Mouse (Mus musculus): ENCODE measurements around the gene Hbb-y. TPM values are rescaled to one million over a fixed set of nuclear protein-coding genes. Genes with fewer than 3 reads are reported as not detected.
"Not testable (repeated sequence)": the region's sequence is repeated elsewhere in the genome, so short reads cannot be mapped to it uniquely, and the experiment has no call there.

The Hbb-y gene
- polyA plus RNA-seq, 1 experiment: 85.0 TPM

DNA sequence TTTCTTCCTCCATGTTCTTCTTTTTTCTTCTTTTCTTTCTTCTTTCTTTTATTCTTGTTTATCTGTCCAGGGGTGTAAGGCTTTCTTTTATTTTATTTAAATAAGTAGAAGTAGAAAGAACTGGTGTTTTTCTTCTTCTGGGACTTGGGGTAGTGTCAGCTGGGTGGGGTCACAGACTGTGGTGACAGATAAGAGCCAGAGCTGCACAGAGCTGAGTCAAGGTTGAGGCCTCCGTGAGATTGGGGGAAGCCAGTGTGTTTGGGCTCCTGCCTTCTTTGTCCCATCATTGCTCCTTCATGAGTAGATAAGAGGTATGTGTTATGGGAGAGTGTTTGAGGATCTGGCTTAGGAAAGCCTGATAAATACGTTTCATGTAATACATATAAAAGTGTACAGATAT is 6.1 kb upstream of the Hbb-y start:
- Histone ChIP-seq H3K4me3 (replicated peaks) (peak overlapping the region; percentile 54), H3K4me1 (ENCODE audit: control insufficient read depth) (peaks cover 87% of the 10 kb centered on the region), H3K36me3 (ENCODE audit: control insufficient read depth) (peaks cover 3% of the 10 kb centered on the region), H3K27me3 (ENCODE audit: control insufficient read depth) (no peaks in the 10 kb centered on the region), H3K9me3 (ENCODE audit: control insufficient read depth, low read length) (no peaks in the 10 kb centered on the region)
- TF ChIP-seq TAL1 (IDR thresholded peaks at IDR 0.05; ENCODE audit: low read length): peak; percentile 82
- peak; percentile 90 for TF ChIP-seq GATA1 (IDR thresholded peaks at IDR 0.05; ENCODE audit: low read length)

DNA sequence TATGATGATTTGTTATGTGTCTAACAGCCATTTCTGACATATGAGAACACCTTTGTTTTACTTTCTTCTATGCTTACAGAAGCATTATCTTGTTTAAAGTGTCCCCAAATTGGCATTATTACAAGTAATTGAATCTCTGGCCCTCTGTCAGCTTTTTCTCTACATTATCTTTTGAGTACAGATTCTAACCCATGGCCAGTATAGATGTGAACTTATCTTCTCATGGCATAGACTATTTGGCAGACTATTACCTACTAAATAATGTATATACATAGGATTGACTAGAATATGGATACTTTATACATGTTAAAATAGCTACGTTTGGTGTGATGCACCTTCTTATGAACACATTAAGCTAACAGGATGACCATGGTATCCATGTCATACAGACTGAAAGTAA is 1.7 kb upstream of the Hbb-y start:
- H3K4me3 ChIP-seq (replicated peaks): no peak overlapping the region
- H3K36me3 ChIP-seq (ENCODE audit: control insufficient read depth): no peaks in the 10 kb centered on the region; the same call in 1 of the 2 replicates
- H3K4me1 ChIP-seq (ENCODE audit: control insufficient read depth): peaks cover 77% of the 10 kb centered on the region
- no peaks in the 10 kb centered on the region for H3K27me3 ChIP-seq (ENCODE audit: control insufficient read depth)
- H3K9me3 ChIP-seq (ENCODE audit: control insufficient read depth, low read length): no peaks in the 10 kb centered on the region
- no peak for TF ChIP-seq GATA1 (IDR thresholded peaks at IDR 0.05; ENCODE audit: low read length)
- no peak for TF ChIP-seq TAL1 (IDR thresholded peaks at IDR 0.05; ENCODE audit: low read length)

DNA sequence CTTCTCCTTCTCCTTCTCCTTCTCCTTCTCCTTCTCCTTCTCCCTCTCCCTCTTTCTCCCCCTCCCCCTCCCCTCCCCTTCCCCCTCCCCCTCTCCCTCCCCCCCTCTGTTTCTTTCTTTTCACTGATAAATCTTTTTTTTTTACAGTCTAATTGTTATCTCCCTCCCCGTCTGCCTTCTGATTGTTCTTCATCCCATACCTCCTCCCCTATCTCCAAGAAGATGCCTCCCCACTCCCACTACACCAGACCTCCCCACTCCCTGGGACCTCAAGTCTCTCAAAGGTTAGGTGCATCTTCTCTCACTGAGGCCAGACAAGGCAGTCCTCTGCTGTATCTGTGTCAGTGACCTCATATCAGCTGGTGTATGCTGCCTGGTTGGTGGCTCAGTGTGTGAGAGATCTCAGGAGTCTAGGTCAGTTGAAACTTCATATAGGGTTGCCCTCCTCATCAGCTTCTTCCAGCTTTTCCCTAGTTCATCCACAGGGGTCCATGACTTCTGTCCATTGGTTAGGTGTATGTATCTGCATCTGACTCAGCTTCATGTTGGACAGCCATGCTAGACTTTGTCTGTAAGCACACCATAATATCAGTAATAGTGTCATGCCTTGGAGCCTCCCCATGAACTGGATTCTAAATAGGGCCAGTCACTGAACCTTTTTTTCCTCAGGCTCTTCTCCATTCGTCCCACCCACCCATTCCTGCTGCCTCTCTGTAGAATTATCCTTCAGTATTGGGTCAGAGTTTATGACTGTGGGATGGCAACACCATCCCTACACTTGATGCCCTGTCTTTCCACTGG is 8.3 kb downstream of the Hbb-y start:
- TF ChIP-seq TAL1 (IDR thresholded peaks at IDR 0.05; ENCODE audit: low read length) (no peak), GATA1 (IDR thresholded peaks at IDR 0.05; ENCODE audit: low read length) (no peak)
- peaks cover 75% of the 10 kb centered on the region for H3K4me1 ChIP-seq (ENCODE audit: control insufficient read depth)
- peak overlapping the region; percentile 6 for H3K4me3 ChIP-seq (replicated peaks)
- H3K27me3 ChIP-seq (ENCODE audit: control insufficient read depth): no peaks in the 10 kb centered on the region
- peaks cover 2% of the 10 kb centered on the region; the same call in 1 of the 2 replicates for H3K36me3 ChIP-seq (ENCODE audit: control insufficient read depth)
- H3K9me3 ChIP-seq (ENCODE audit: control insufficient read depth, low read length): no peaks in the 10 kb centered on the region

DNA sequence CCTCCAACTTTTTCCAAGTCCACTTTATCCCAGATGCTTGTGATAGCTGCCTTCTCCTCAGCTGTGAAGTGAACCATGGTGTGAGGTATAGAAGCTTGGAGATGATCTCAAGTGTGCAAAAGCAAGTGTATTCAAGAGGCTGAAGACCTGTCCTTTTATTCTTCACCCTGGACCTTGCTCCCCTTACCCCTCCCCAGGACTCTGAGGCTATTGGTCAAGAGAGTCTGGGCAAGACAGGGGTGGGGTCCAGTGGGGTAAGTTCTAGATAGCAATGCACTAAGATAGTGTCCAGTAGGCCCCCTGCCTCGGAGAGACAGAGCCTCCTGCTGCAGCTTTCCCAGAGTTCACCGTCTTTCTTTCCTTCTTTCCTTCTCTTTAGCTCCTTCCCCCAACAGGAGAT is 10.0 kb downstream of the Hbb-y start, which contains the start of gene Hbb-bh1:
Gene Hbb-bh1 (minus strand): TSS at position 131 of the 400 bp plus-strand sequence.
- no peaks in the 10 kb centered on the region for H3K27me3 ChIP-seq (ENCODE audit: control insufficient read depth)
- no peaks in the 10 kb centered on the region for H3K9me3 ChIP-seq (ENCODE audit: control insufficient read depth, low read length)
- H3K4me3 ChIP-seq (replicated peaks): no peak within 1 kb of the TSS
- H3K4me1 ChIP-seq (ENCODE audit: control insufficient read depth): peaks cover 66% of the 10 kb centered on the region
- TF ChIP-seq TAL1 (IDR thresholded peaks at IDR 0.05; ENCODE audit: low read length): no peak
- TF ChIP-seq GATA1 (IDR thresholded peaks at IDR 0.05; ENCODE audit: low read length): no peak
- peaks cover 2% of the 10 kb centered on the region; the same call in 1 of the 2 replicates for H3K36me3 ChIP-seq (ENCODE audit: control insufficient read depth)

DNA sequence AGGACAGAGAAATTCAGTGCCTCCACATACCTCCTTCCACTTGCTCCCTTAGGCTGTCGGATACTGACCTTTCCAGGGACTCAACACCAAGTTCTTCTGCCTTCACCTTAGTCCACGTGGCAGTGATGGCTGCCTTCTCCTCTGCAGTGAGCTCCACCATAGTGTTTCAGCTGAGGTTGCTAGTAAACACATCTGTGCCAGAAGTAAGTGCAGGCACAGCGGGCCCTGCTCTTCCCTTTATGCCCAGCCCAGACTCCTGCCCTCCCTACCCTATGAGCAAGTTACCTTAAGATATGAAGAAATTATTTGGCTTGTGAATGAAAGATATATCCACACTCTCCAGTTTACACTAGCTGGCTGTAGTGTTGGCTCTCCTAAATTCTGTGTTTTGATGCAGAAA is 12.7 kb downstream of the Hbb-y start, which contains the start of gene Hbb-bh2:
Gene Hbb-bh2 (minus strand): TSS at position 253 of the 400 bp plus-strand sequence.
- Histone ChIP-seq H3K36me3 (ENCODE audit: control insufficient read depth) (peaks cover 2% of the 10 kb centered on the region; the same call in 1 of the 2 replicates), H3K4me3 (replicated peaks) (peak within 1 kb of the TSS; percentile 29), H3K9me3 (ENCODE audit: control insufficient read depth, low read length) (no peaks in the 10 kb centered on the region), H3K27me3 (ENCODE audit: control insufficient read depth) (no peaks in the 10 kb centered on the region), H3K4me1 (ENCODE audit: control insufficient read depth) (peaks cover 62% of the 10 kb centered on the region)
- TF ChIP-seq GATA1 (IDR thresholded peaks at IDR 0.05; ENCODE audit: low read length): no peak
- no peak for TF ChIP-seq TAL1 (IDR thresholded peaks at IDR 0.05; ENCODE audit: low read length)

DNA sequence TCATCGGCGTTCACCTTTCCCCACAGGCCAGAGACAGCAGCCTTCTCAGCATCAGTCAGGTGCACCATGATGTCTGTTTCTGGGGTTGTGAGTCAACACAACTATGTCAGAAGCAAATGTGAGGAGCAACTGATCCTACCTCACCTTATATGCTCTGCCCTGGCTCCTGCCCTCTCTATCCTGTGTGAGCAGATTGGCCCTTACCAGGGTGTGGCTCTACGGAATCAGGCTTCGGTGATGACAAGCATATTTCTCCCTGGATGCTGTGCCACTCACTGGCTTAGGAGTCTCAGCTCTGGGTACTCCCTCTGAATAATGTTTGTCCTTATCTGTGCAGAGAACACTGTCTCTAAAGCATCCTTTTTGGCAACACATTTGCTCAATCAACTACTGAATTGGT is 25.2 kb downstream of the Hbb-y start, which contains the start of gene Hbb-bs:
Gene Hbb-bs (minus strand): TSS at position 289 of the 400 bp plus-strand sequence.
- Histone ChIP-seq H3K27me3 (ENCODE audit: control insufficient read depth) (no peaks in the 10 kb centered on the region), H3K4me3 (replicated peaks) (peak within 1 kb of the TSS; percentile 62), H3K4me1 (ENCODE audit: control insufficient read depth) (peaks cover 58% of the 10 kb centered on the region), H3K36me3 (ENCODE audit: control insufficient read depth) (peaks cover 18% of the 10 kb centered on the region), H3K9me3 (ENCODE audit: control insufficient read depth, low read length) (no peaks in the 10 kb centered on the region)
- TF ChIP-seq GATA1 (IDR thresholded peaks at IDR 0.05; ENCODE audit: low read length) (peak; percentile 88), TAL1 (IDR thresholded peaks at IDR 0.05; ENCODE audit: low read length) (peak; percentile 83)

DNA sequence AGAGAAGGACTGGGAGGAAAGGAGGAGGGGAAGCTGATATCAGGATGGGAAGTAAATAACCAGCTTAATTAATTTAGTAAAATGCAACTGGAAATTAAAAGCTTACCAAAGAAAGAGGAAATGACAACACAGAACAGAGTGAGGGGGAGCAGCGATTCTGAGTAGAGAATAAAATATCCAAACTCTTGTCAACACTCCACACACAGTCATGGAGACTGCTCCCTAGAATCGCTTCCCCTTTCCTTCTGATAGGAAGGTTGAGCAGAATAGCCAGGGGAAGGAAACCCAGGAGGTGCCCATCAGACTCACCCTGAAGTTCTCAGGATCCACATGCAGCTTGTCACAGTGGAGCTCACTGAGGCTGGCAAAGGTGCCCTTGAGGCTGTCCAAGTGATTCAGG is 25.9 kb downstream of the Hbb-y start:
- Histone ChIP-seq H3K36me3 (ENCODE audit: control insufficient read depth) (peaks cover 18% of the 10 kb centered on the region), H3K4me1 (ENCODE audit: control insufficient read depth) (peaks cover 60% of the 10 kb centered on the region)
- H3K27me3 ChIP-seq (ENCODE audit: control insufficient read depth); H3K4me3 ChIP-seq (replicated peaks); H3K9me3 ChIP-seq (ENCODE audit: control insufficient read depth, low read length): not testable (repeated sequence)

DNA sequence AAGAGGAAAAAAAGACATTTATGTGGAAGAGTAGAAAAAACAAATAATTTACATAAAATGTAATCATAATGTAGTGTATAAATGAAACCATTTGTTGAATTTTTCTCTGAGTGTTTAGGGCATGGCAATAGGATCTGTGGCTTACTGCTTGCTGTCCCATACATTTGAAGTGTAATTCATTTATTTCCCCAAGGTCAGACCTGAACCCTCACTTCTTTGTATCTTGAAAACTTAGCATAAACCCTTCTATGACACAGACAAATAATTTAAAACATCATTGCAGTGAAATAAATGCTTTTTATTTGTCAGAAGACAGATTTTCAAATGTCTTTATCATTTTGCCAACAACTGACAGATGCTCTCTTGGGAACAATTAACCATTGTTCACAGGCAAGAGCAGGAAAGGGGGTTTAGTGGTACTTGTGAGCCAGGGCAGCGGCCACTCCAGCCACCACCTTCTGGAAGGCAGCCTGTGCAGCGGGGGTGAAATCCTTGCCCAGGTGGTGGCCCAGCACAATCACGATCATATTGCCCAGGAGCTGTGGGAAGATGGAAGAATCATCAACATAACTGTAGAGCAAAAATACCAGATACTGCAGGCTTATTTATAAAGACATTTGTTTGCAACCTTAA is 26.6 kb downstream of the Hbb-y start:
- Histone ChIP-seq H3K4me3 (replicated peaks) (peak overlapping the region; percentile 63), H3K4me1 (ENCODE audit: control insufficient read depth) (peaks cover 61% of the 10 kb centered on the region), H3K36me3 (ENCODE audit: control insufficient read depth) (peaks cover 18% of the 10 kb centered on the region), H3K9me3 (ENCODE audit: control insufficient read depth, low read length) (no peaks in the 10 kb centered on the region), H3K27me3 (ENCODE audit: control insufficient read depth) (no peaks in the 10 kb centered on the region)
- TF ChIP-seq GATA1 (IDR thresholded peaks at IDR 0.05; ENCODE audit: low read length) (no peak), TAL1 (IDR thresholded peaks at IDR 0.05; ENCODE audit: low read length) (no peak)

DNA sequence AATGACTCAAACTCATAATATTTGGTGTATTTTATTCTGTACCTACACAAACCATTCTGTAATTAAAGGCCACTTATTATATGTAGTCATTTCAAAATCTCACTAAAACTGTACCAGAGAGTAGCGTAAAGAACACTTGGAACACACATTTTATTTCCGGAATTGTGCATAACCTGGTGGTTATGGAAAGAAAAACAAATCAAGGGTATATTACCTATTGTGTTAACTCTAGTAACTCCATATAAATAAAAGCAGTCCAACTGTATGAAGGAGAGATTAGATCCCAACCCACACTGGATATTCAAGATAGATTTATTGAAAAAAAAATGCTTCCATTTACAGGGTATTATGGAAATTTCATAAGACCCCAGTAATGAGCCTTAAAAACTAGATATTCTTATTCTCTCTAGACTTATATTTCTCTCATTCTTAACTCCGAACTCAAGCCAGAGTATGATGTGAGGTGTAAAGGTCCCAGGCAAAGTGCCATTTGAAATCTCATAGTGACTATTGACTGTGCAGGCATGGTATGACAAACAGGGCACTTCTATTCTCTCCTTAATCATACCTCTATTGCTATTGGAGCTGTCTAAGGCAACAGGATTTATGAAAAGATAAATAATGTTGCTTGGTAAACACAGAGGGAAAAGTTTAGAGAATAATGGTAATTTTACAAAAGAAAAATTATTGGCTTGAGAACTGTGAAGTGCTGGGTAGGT is 27.3 kb downstream of the Hbb-y start:
- H3K27me3 ChIP-seq (ENCODE audit: control insufficient read depth): no peaks in the 10 kb centered on the region
- peak overlapping the region; percentile 63 for H3K4me3 ChIP-seq (replicated peaks)
- H3K9me3 ChIP-seq (ENCODE audit: control insufficient read depth, low read length): no peaks in the 10 kb centered on the region
- TF ChIP-seq GATA1 (IDR thresholded peaks at IDR 0.05; ENCODE audit: low read length) (no peak), TAL1 (IDR thresholded peaks at IDR 0.05; ENCODE audit: low read length) (no peak)
- peaks cover 54% of the 10 kb centered on the region for H3K4me1 ChIP-seq (ENCODE audit: control insufficient read depth)
- H3K36me3 ChIP-seq (ENCODE audit: control insufficient read depth): peaks cover 18% of the 10 kb centered on the region

All from erythroblast, embryonic 14.5 days (primary cell).